Comparison of ENCODE assay signal across 13 mouse cellular contexts in genomic region chr2:165998969-165999368, GRCm38 (mm10). TPM values are rescaled to one million over a fixed set of nuclear protein-coding genes. Genes with fewer than 3 reads are reported as not detected.
A peak's percentile ranks its signal among the peaks of the same experiment; 100 is the strongest.
DNase-seq lines count a peak whose midpoint lies in the region; ATAC-seq lines count a peak whose summit lies in the region.
"Had no signal": no experiment of that assay in that cellular context is flagged by ENCODE, and none has a peak within 500 bp of the region (broad histone marks: within the 10 kb centered on the region; RNA-seq: fewer than 3 reads in every experiment).

No protein-coding gene starts in this region.

- H3K4me3 ChIP-seq in hindbrain, embryonic 13.5 days: no peak overlapping the region
- H3K4me3 ChIP-seq in hindbrain, embryonic 11.5 days (ENCODE audit: low read depth, low read length): no peak overlapping the region
- peak overlapping the region; percentile 31 for H3K4me3 ChIP-seq in megakaryocyte, embryonic 14.5 days (replicated peaks)
- no peak overlapping the region for H3K4me3 ChIP-seq in embryonic facial prominence, embryonic 10.5 days
- H3K4me3 ChIP-seq: left cerebral cortex, adult 2 months; limb, embryonic 13.5 days had no signal

- H3K4me1 ChIP-seq in hindbrain, embryonic 13.5 days (replicated peaks): peaks cover 45% of the 10 kb centered on the region
- no peaks in the 10 kb centered on the region; the same call in 1 of the 2 replicates for H3K4me1 ChIP-seq in hindbrain, embryonic 11.5 days (replicated peaks; ENCODE audit: control insufficient read depth, insufficient read depth, low read length)
- peaks cover 93% of the 10 kb centered on the region for H3K4me1 ChIP-seq in megakaryocyte, embryonic 14.5 days
- H3K4me1 ChIP-seq in embryonic facial prominence, embryonic 10.5 days: peaks cover 52% of the 10 kb centered on the region

- no peaks in the 10 kb centered on the region for H3K36me3 ChIP-seq in hindbrain, embryonic 13.5 days
- no peaks in the 10 kb centered on the region for H3K36me3 ChIP-seq in hindbrain, embryonic 11.5 days (ENCODE audit: control insufficient read depth, insufficient read depth, low read length)
- H3K36me3 ChIP-seq in megakaryocyte, embryonic 14.5 days (replicated peaks; ENCODE audit: low read length): peaks cover 43% of the 10 kb centered on the region
- peaks cover 6% of the 10 kb centered on the region for H3K36me3 ChIP-seq in embryonic facial prominence, embryonic 10.5 days (replicated peaks)
- H3K36me3 ChIP-seq: limb, embryonic 13.5 days had no signal

- no peaks in the 10 kb centered on the region for H3K27me3 ChIP-seq in hindbrain, embryonic 13.5 days
- H3K27me3 ChIP-seq in hindbrain, embryonic 11.5 days (ENCODE audit: control insufficient read depth, insufficient read depth, low read length): no peaks in the 10 kb centered on the region
- no peaks in the 10 kb centered on the region for H3K27me3 ChIP-seq in megakaryocyte, embryonic 14.5 days (replicated peaks)
- H3K27me3 ChIP-seq in embryonic facial prominence, embryonic 10.5 days (replicated peaks; ENCODE audit: low read depth, poor library complexity, severe bottlenecking): no peaks in the 10 kb centered on the region
- H3K27me3 ChIP-seq: limb, embryonic 13.5 days had no signal

- ATAC-seq in hindbrain, embryonic 13.5 days (ENCODE audit: low FRiP score): no peak
- no peak for ATAC-seq in hindbrain, embryonic 11.5 days (ENCODE audit: low FRiP score)
- ATAC-seq in megakaryocyte, adult 5-6 weeks (ENCODE audit: poor library complexity, severe bottlenecking): no peak

- DNase-seq in heart, adult 11 months: peak; percentile 90
- DNase-seq in heart, adult 8-10 months (ENCODE audit: low spot score): no peak
- DNase-seq in hindbrain, embryonic 11.5 days (ENCODE audit: low spot score): no peak
- no peak for DNase-seq in embryonic facial prominence, embryonic 10.5 days (ENCODE audit: low spot score)
- no peak for DNase-seq in gastrocnemius, postnatal 25 days
- DNase-seq: cerebellum, adult 9-10 months; lung, postnatal 14 days; thymus, postnatal 14 days had no signal

- WGBS in hindbrain, embryonic 13.5 days: 29% methylated on average over 4 of the region's 4 CpGs
- 25% methylated on average over 4 of the region's 4 CpGs for WGBS in hindbrain, embryonic 11.5 days
- WGBS in embryonic facial prominence, embryonic 10.5 days: 30% methylated on average over 4 of the region's 4 CpGs

- H3K9ac ChIP-seq in hindbrain, embryonic 13.5 days: 0 out of 2 replicates have a peak overlapping the region, but pooled peaks have one; percentile 4
- no peak overlapping the region for H3K9ac ChIP-seq in hindbrain, embryonic 11.5 days (ENCODE audit: low read depth, low read length)
- H3K9ac ChIP-seq: limb, embryonic 13.5 days had no signal

- no peaks in the 10 kb centered on the region for H3K9me3 ChIP-seq in hindbrain, embryonic 13.5 days
- H3K9me3 ChIP-seq in hindbrain, embryonic 11.5 days (ENCODE audit: control insufficient read depth, low read length): no peaks in the 10 kb centered on the region
- H3K9me3 ChIP-seq in megakaryocyte, embryonic 14.5 days: no peaks in the 10 kb centered on the region
- no peaks in the 10 kb centered on the region for H3K9me3 ChIP-seq in embryonic facial prominence, embryonic 10.5 days
- H3K9me3 ChIP-seq: limb, embryonic 13.5 days had no signal

- no peak overlapping the region for H3K27ac ChIP-seq in hindbrain, embryonic 13.5 days
- no peak overlapping the region for H3K27ac ChIP-seq in hindbrain, embryonic 11.5 days (ENCODE audit: low read depth, low read length)
- peak overlapping the region; percentile 48; the same call in 1 of the 2 replicates for H3K27ac ChIP-seq in embryonic facial prominence, embryonic 10.5 days (replicated peaks)
- H3K27ac ChIP-seq: limb, embryonic 13.5 days had no signal

- H3K4me2 ChIP-seq in hindbrain, embryonic 13.5 days: no peak overlapping the region
- H3K4me2 ChIP-seq in hindbrain, embryonic 11.5 days (replicated peaks; ENCODE audit: low read depth, low read length): no peak overlapping the region

RNA-seq across cellular contexts. Expression of gene Ncoa3, which starts 6.5 kb away (rescaled TPM):
- total RNA-seq in heart, adult 8-10 months (2022): 10 to 100 TPM; 24.3 to 30.2 (median 28.7) TPM
- polyA plus RNA-seq in hindbrain, embryonic 13.5 days (2015; fragmentation: Nextera tagmentation; extraction: Ambion mirVana): 12.0 and 13.1 TPM in 2 replicates
- polyA plus RNA-seq in hindbrain, embryonic 11.5 days (2014; fragmentation: Nextera tagmentation; extraction: Ambion mirVana): 16.7 and 17.1 TPM in 2 replicates
- 22.7 and 35.4 TPM in 2 replicates for polyA plus RNA-seq in megakaryocyte, embryonic 14.5 days (2012; ENCODE audit: insufficient read depth, low replicate concordance)
- total RNA-seq in megakaryocyte, adult 5-6 weeks (2015): 50.7 and 54.8 TPM in 2 replicates
- 55.7 and 59.8 TPM in 2 replicates for total RNA-seq in megakaryocyte, adult 5-6 weeks (2017)
- polyA plus RNA-seq in embryonic facial prominence, embryonic 10.5 days (2016; fragmentation: Nextera tagmentation; extraction: Ambion mirVana): 16.0 TPM in 2 replicates
- 10 to 100 TPM; 11.3 to 13.5 TPM for total RNA-seq in gastrocnemius, postnatal 25 days (2021)
